Mouse (Mus musculus) v-Abl transformed pro-B cells (cell line): ENCODE measurements around the gene Tmem144.

Experiments used
- in situ Hi-C, 2 experiments: fragments of 400-800 bp; cut with MboI; formaldehyde crosslinking; loops; one replicate each; pipeline ENCODE4 v1.15.1; 2025; ENCODE audit not compliant: unreplicated experiment in 2 of 2

The Tmem144 gene

GRCm38 (mm10) chr3:79867121-79867709 lies 14.6 kb upstream of the Tmem144 start:
- in situ Hi-C loops = loop anchor here in 1 of 2 experiments (25.0 kb wide), 1 partner anchor 1920 kb away; no protein-coding TSS in a partner anchor

GRCm38 (mm10) chr3:79866526-79866925 lies 14.0 kb upstream of the Tmem144 start:
- in situ Hi-C loops = loop anchor here in 1 of 2 experiments (25.0 kb wide), 1 partner anchor 1921 kb away; no protein-coding TSS in a partner anchor

DNA sequence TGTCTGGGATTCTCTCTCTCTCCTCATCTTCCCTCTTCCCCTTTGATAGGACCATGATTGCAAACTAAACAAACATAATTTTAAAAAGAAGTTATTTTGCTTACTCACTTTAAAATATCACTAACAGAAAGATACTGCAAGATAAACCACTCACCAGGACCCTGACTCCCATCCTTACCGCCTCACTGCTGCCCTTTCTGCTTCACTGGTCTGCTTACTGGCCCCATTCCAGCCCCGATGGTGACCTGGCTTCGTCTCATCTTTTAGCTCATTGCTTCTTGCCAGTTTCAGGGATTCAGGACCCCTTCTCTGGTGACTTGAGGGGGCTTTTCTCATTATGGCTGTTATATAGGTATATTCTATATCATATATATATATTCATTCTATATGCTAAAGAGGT lies 13.5 kb upstream of the Tmem144 start:
- in situ Hi-C loops = loop anchor here in 1 of 2 experiments (25.0 kb wide), 1 partner anchor 1921 kb away; no protein-coding TSS in a partner anchor

DNA sequence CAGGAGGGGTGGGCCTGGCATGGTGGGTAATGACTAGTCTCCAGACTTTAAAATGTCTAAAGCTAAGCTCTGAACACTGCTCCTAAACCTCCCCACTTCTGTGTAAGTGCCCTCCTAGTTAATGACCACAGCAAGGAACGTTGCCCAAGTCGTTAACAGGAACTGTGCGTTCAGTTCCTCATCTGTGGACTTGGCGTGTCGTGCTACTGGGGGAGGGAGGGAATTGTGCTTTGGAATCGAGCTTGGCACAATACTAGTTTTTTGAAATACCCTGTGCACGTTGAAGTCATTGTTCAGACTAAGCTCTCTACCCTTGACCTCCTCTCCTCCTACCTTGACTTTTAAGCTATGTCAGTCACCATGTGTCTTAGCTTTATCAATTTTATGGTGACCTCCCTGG lies 12.3 kb upstream of the Tmem144 start:
- in situ Hi-C loops = loop anchor here in 1 of 2 experiments (25.0 kb wide), 1 partner anchor 1922 kb away; no protein-coding TSS in a partner anchor

- in situ Hi-C loops = loop anchor here in 1 of 2 experiments (25.0 kb wide), 1 partner anchor 1929 kb away; no protein-coding TSS in a partner anchor
These were observed 5.6 kb upstream of the Tmem144 start for GRCm38 (mm10) chr3:79858221-79858620.

GRCm38 (mm10) chr3:79857780-79858179 lies 5.2 kb upstream of the Tmem144 start:
- in situ Hi-C loops = loop anchor here in 1 of 2 experiments (25.0 kb wide), 1 partner anchor 1930 kb away; no protein-coding TSS in a partner anchor

DNA sequence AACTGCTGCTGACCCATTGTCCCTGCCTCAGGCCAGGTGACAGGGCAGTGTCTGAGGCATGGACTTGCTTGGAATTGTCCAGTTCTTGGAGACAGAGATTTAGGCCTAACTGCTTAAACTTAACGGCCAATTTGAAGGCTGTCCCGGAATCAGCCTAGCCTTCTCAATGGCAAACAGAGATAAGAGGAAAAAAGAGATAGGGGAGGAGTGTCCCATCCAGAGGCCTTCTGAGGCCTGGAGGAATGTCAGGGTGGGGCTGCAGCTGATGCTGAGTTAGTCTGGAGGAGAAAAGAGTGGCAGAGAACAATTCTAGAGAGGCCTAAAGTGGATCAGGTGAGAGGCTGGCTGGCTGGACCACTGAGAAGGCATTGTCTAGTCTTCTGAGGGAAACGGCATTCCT lies 465 bp downstream of the Tmem144 start:
- in situ Hi-C loops = loop anchor here in 1 of 2 experiments (25.0 kb wide), 1 partner anchor 1935 kb away; no protein-coding TSS in a partner anchor

- in situ Hi-C loops = loop anchor here in 1 of 2 experiments (25.0 kb wide), 1 partner anchor 1937 kb away; no protein-coding TSS in a partner anchor
These were observed 1.9 kb downstream of the Tmem144 start for GRCm38 (mm10) chr3:79850656-79851055.

DNA sequence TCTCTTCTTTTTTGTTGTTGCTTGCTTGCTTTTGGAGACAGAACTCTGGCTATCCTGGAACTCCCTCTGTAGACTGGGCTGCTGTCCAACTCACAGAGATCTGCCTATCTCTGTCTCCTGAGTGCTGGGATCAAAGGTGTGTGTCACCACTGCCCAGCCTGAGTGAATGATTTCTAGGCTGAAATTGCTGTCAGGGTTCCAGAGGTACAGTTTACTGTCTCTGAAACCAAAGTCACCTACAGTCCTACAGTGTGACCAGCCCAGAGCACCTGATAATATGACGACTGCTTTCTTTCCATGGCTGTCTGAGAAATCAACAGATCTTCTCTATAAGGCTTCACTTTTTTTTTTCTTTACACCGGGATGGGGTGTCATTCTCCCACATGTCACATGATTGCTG lies 3.0 kb downstream of the Tmem144 start:
- in situ Hi-C loops = loop anchor here in 1 of 2 experiments (25.0 kb wide), 1 partner anchor 1938 kb away; no protein-coding TSS in a partner anchor

- in situ Hi-C loops = no loop called here
These were observed 3.7 kb downstream of the Tmem144 start for GRCm38 (mm10) chr3:79848841-79849240.

GRCm38 (mm10) chr3:79846633-79847032 lies 5.9 kb downstream of the Tmem144 start:
- in situ Hi-C loops = no loop called here

DNA sequence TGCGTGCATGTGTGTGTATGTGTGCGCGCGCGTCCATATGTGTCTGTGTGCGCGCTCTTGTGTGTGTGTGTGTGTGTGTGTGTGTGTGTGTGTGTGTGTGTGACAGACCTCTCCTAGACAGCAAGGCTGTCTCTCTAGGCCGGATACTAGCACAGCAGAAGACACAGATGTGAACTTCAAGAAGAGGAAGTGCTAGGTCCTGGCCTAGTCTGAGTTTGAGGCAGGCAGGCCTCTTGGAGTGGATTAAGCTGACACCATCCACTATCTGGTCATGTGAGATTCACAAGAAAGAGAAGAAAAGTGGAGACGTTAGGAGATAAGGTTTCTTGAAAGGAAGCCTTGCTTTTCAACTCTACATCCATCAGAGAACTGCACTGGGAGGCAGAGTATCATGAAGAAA lies 8.6 kb downstream of the Tmem144 start:
- in situ Hi-C loops = no loop called here

- in situ Hi-C loops = no loop called here
These were observed 10.0 kb downstream of the Tmem144 start for GRCm38 (mm10) chr3:79842616-79843016.

GRCm38 (mm10) chr3:79842165-79842564 lies 10.4 kb downstream of the Tmem144 start:
- in situ Hi-C loops = no loop called here

DNA sequence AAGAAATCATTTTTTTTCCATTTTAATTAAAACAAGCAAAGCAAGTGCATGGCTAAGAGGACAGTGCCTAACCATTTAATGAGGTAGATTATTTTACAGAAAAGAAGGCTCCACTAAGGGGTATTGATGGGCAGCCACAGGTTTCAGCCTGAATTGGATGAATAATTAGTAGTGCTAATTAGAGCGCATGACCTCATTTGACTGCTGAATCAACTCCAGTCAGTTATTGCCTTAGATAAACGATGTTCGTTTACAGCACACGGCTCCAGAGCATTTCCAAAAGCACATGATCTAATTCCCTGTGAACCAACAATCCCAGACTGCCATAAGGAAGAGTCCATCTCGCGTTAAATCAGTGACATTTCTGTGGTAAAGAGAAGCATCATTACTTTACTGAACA lies 11.1 kb downstream of the Tmem144 start:
- in situ Hi-C loops = no loop called here

GRCm38 (mm10) chr3:79838751-79839150 lies 13.8 kb downstream of the Tmem144 start:
- in situ Hi-C loops = no loop called here

GRCm38 (mm10) chr3:79829289-79829688 lies 23.3 kb downstream of the Tmem144 start:
- in situ Hi-C loops = no loop called here

- in situ Hi-C loops = no loop called here
These were observed 27.3 kb downstream of the Tmem144 start for GRCm38 (mm10) chr3:79825067-79825780.

DNA sequence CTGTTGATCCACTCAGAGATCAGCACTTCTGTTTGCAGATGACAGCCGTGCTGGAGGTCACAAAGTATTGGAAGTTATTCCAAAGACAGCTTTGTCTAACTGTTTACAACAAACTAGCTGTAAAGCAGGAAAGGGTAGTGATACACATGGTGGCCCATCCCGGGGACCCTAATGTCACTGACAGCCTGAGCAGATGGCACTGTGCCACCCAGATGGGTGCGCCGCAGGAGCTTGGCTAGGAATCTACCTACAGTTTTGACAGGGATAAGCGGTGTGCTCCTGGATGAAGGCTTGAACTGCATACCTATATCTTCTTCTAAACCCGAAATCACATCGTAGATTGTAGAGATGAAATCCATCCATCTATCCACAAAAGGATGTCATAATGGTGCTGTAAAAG lies 29.4 kb downstream of the Tmem144 start:
- in situ Hi-C loops = loop anchor here (25.0 kb wide), 2 partner anchors 361 to 711 kb away; no protein-coding TSS in a partner anchor

DNA sequence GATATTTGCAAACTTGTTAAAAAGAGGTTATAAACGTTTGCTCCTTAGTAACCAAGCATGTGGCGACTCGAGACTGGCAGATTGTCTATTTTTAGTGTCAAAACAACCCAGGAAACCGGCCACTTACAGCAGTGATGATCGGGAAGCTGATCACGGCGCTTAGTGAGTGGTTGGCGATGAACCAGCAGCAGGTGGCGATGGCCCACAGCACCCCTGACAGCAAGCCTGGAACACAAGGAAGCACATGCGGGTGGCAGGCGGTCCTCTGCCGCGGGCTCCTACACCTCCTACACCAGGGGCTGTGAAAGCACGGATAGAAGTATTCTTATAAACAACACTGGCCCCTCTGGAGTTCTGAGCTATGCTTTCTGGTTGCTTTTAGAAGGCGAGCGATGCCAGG lies 31.4 kb downstream of the Tmem144 start:
- in situ Hi-C loops = loop anchor here (25.0 kb wide), 2 partner anchors 359 to 709 kb away; no protein-coding TSS in a partner anchor
